Mouse (Mus musculus) ES-Bruce4 (cell line): ENCODE measurements around the gene Ei24. TPM values are rescaled to one million over a fixed set of nuclear protein-coding genes. Genes with fewer than 3 reads are reported as not detected.

Source experiments
- H3K27ac ChIP-seq: 2 replicates; pipeline ENCODE4 v1.5.1; 2012; ENCODE audit warnings: low read length, inconsistent platforms; ENCODE audit not compliant: insufficient read depth
- H3K27me3 ChIP-seq: 2 replicates; pipeline ENCODE4 v1.6.1; 2012; ENCODE audit warnings: mild to moderate bottlenecking, low read length, inconsistent platforms; ENCODE audit not compliant: control insufficient read depth, poor library complexity, insufficient read depth, severe bottlenecking
- H3K36me3 ChIP-seq: 2 replicates; pipeline ENCODE4 v1.6.1; 2012; ENCODE audit warnings: inconsistent platforms, mild to moderate bottlenecking, low read length, moderate library complexity; ENCODE audit not compliant: control insufficient read depth, poor library complexity, insufficient read depth, severe bottlenecking
- H3K4me1 ChIP-seq: one replicate; pipeline ENCODE4 v1.8.1; 2011; ENCODE audit warnings: low read length; ENCODE audit not compliant: control insufficient read depth, insufficient read depth
- H3K4me3 ChIP-seq: 2 replicates; pipeline ENCODE4 v1.5.1; 2011; ENCODE audit warnings: low read depth, mild to moderate bottlenecking, low read length
- H3K9ac ChIP-seq: 2 replicates; pipeline ENCODE4 v1.6.1; 2012; ENCODE audit warnings: low read depth, mild to moderate bottlenecking, inconsistent platforms; ENCODE audit not compliant: poor library complexity, severe bottlenecking
- H3K9me3 ChIP-seq: replicated peaks from 2 replicates; pipeline ENCODE4 v1.6.1; 2012; ENCODE audit warnings: mild to moderate bottlenecking, low read length, inconsistent platforms; ENCODE audit not compliant: control insufficient read depth, poor library complexity, insufficient read depth, severe bottlenecking
- CTCF ChIP-seq: IDR thresholded peaks from one replicate; pipeline ENCODE4 v1.8.1; 2011; ENCODE audit warnings: low read depth, low read length
- EP300 ChIP-seq: IDR thresholded peaks from 2 replicates; pipeline ENCODE4 v1.6.1; 2011; ENCODE audit warnings: low read depth, low read length; ENCODE audit not compliant: insufficient read depth
- POLR2A ChIP-seq: IDR thresholded peaks from one replicate; pipeline ENCODE4 v1.8.1; 2011; ENCODE audit warnings: low read length; ENCODE audit not compliant: insufficient read depth
- polyA plus RNA-seq: library from polyadenylated mRNA; stranded (reverse); fragments of >200 nt; gene quantifications from 2 replicates; pipeline ENCODE4 v1.2.4, GENCODE M21; 2011; ENCODE audit warnings: low read depth; ENCODE audit not compliant: missing spikeins, insufficient read depth, insufficient read length

The Ei24 gene
- polyA plus RNA-seq, 1 experiment, result 165 TPM

- Histone ChIP-seq H3K27me3 (no peaks in the 10 kb centered on the region), H3K9ac (peak overlapping the region; percentile 85), H3K4me3 (peak overlapping the region; percentile 87), H3K27ac (peak overlapping the region; percentile 62), H3K9me3 (no peaks in the 10 kb centered on the region), H3K36me3 (peaks cover 12% of the 10 kb centered on the region), H3K4me1 (no peaks in the 10 kb centered on the region)
- TF ChIP-seq POLR2A (no peak), CTCF (no peak), EP300 (no peak)
These were observed 28.8 kb downstream of the Ei24 start for GRCm38 (mm10) chr9:36768156-36769047.

DNA sequence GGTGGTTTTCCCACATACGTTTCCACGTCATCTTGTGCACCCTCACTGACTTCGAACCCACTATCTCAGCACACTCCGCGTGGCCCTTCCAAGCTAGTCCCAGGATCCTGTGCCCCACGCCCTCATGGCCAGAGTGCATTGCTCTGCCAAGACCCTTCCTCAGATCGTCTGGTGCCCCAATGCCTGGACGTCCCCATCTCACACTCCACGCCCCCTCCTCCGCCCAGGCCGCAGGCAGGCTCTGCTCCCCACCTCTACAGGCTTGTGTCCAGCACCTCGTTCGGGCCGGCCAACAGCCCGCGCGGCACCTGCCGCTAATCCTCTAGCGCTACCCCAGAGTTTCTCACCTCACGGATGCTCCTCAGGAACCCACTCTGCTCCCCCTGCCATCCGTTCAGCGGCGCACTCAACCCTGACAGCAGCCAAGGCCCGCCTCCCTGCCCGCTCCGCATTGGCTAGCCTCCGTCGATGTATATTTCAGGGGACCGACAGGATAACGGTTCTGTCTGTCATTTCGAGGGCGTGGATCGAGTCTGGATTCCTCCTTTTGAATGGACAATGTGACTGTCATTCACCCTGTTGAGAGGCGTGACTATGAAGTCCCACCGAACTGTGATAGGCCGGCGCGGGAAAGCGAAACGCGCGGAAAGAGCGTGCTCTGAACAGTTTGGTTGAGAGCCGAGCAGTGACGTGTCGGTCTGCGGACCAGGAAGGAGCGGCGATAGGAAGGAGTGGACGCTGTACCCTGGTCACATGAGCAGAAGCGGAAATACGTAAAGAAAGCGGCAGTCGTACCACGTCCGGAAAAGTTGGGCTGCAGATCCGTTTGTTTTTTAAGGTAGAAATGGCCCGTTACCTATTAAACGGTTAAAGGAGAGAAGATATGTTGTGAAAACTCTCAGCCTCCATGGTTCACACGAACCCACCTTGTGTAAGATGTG is 29.7 kb downstream of the Ei24 start, which contains the start of gene Stt3a:
Gene Stt3a, minus strand, starts transcription at position 477 of the 941 bp plus-strand sequence.
- H3K36me3 ChIP-seq, result peaks cover 21% of the 10 kb centered on the region
- peak within 1 kb of the TSS; percentile 85 for H3K9ac ChIP-seq
- no peaks in the 10 kb centered on the region for H3K4me1 ChIP-seq
- H3K27me3 ChIP-seq, result no peaks in the 10 kb centered on the region
- peak within 1 kb of the TSS; percentile 62 for H3K27ac ChIP-seq
- H3K9me3 ChIP-seq, result no peaks in the 10 kb centered on the region
- H3K4me3 ChIP-seq, result peak within 1 kb of the TSS; percentile 89
- no peak for TF ChIP-seq EP300
- TF ChIP-seq CTCF, result no peak
- TF ChIP-seq POLR2A, result peak; percentile 50

- no peaks in the 10 kb centered on the region for H3K4me1 ChIP-seq
- no peak overlapping the region for H3K4me3 ChIP-seq
- TF ChIP-seq EP300 (no peak), CTCF (no peak), POLR2A (no peak)
- H3K27me3 ChIP-seq, result no peaks in the 10 kb centered on the region
- peaks cover 42% of the 10 kb centered on the region for H3K36me3 ChIP-seq
- no peak overlapping the region for H3K27ac ChIP-seq
- H3K9me3 ChIP-seq, result no peaks in the 10 kb centered on the region
- H3K9ac ChIP-seq, result no peak overlapping the region
These were observed 32.8 kb downstream of the Ei24 start for GRCm38 (mm10) chr9:36764378-36764777.

Other genes with a start within 250 kb of the Ei24 start
- gene Gm17689, start 214.8 kb downstream of the Ei24 start, polyA plus RNA-seq, result not detected in 2 replicates
- gene A630095E13Rik, start 154.0 kb downstream of the Ei24 start, polyA plus RNA-seq, result not detected in 2 replicates
- gene Acrv1, start 104.2 kb downstream of the Ei24 start, polyA plus RNA-seq, result not detected in 2 replicates
- 114 and 124 TPM in 2 replicates for gene Chek1, start 70.3 kb downstream of the Ei24 start, polyA plus RNA-seq
- gene Stt3a, start 29.7 kb downstream of the Ei24 start, polyA plus RNA-seq, result 365 and 379 TPM in 2 replicates
- 2.4 and 3.6 TPM in 2 replicates for gene Fez1, start 24.5 kb upstream of the Ei24 start, polyA plus RNA-seq